Mouse (Mus musculus) mesoderm, embryonic 11.5 days (tissue): ENCODE results near the gene Mettl7a2.

Experiments used
- DNase-seq: peaks from one replicate; pipeline ENCODE4 v3.0.0-alpha.2; 2012; ENCODE audit warnings: low read depth, low spot score

Mettl7a2 gene

DNA sequence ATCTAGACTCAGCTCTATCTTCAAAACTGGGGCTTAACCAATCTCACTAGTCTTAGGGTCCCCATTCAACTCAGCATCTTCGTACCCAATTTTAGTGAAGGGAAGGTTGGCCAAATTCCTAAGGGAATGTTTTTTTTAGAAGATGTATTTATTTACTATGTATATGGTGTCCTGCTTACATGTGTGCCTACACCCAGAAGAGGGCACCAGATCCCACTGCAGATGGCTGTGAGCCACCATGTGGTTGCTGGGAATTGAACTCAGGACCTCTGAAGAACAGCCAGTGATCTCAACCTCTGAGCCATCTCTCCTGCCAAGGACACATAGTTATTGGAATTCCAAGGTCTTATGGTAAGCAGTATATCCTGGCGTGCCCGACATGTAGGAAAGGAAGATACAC, 42.6 kb downstream of the Mettl7a2 start:
- no peak for DNase-seq

DNA sequence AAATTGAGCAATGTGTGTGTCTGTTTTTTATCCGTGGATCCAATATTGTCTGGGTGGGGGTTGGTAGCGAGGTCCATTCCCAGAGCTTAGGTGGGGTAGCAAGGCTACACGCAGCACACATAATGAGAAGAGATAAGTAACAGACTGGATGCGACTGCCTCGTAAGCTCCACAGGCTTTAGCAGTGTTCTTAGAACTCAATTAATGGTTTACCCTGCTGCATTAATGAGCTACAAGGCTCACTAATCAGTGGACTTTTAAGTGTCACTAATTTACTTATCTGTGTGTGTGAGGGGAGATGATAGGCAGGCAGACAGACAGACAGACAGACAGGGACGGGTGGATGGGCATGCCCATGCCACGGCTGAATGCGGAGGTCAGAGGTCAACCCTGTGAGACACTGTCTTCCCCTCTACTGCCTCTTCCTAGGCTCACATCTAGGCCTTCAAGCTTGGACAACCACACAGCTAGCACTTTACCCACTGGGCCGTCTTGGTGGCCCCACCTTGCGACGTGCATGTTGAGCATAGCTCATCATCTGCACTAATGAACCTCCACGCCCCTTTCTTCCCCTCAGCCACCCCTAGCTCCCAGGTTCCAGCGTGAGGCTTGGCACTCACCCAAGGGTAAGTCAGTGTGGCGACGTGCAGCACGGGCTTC, 47.7 kb downstream of the Mettl7a2 start:
- DNase-seq: no peak

DNA sequence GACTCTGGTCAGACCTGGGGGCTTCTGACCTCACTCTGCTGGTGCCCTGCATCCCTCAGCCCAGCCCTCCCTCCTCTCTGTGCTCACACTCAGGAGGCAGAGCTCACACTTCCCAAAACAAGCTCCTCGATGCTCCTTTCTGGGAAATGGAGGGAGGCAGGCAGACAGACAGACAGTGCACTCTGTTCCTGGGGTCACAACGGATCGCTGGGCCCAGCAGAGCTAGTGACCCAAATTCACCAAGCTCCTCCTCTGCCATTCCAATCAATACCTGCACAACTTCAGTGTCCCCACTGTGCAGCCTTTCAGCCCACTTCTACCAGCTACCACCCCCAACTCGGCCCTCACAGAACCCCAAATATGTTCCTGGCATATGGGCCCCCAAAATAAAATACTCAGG, 48.8 kb downstream of the Mettl7a2 start:
- no peak for DNase-seq

DNA sequence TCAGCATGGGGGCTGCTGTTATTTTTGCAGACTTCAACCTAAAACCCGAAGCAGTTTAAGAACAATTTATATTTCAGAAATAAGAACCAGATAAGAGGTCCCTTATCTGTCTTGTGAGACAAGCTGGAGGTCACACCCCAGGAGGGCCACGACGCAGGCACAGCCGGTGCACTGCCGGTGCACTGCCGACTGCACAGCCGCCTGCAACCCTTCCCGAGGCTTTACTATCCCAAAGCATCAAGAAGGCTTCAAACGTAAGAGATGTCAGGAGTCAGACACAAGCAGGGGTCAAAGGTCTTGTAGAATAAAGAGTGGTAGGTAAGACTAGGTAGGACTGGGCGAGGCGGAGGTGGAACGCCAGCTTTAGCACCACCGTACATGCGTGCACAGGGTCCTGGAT, 49.3 kb downstream of the Mettl7a2 start:
- DNase-seq: no peak

DNA sequence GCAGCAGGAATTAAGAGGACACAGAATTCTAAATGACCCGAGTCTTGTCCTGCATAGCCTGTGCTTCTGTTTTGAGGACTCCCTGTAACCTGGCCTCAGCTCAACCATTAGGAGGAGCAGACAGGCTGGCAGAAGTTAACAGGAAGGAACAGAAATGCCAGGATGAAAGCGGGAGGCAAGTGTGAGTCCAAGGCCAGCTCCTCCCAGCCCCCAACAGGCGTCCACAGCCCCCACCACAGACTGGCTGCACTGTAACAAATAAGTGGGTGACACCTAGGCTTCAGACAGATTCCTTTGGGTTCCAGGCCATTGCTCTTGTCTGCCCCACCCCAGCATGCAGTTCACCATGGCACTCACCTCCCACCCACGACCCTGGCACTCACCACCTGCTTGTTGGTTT, 49.8 kb downstream of the Mettl7a2 start:
- no peak for DNase-seq

DNA sequence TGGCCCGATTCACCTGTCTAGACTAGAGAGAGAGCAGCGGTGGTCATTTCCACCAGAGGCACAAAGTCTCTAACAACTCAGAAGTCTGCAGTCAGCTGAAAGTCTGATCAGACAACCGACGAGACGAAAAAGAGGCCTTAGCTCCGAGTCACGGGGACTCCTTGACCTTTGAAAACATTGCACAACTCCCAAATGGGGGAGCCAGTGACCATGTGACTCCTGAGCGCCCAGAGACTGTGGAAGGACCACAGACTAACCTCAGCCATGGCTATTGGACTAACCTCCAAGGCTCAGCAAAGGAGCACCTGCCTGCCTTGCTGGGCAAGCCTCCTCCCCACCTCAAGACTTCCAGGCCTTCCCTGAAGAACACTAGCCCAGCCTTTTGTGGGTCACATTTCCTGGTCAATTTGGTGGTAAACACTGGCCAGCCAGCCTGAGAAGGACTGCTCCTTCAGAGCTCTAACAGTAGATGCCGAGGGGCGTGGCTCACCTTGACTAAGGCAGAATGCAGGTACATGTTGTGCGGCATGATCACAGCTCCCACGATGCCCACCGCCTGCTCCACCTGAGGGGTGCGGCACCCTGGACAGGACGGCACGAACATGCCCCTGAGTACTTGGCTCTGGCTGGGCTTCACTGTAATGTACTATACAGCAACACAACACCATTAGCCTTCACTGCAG, 50.5 kb downstream of the Mettl7a2 start:
- DNase-seq: no peak

DNA sequence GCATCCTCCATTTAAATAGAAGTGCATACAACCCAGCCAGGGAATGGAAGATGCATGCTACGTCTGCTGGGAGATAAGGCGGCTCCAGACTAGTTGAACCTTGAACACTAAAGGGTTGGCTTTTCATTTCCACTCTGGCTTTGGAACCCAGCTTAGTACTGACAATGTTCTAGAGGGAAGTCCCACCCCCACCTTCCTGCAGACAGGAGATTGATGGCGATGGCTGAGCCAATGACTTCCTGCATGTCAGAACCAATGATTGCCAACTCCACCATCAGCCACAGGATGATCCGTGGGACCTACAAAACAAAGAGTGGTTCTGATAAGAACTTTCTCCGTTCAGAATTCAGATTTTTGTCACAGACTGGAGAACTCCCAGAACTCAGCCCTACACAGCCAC, 53.1 kb downstream of the Mettl7a2 start:
- DNase-seq: no peak

DNA sequence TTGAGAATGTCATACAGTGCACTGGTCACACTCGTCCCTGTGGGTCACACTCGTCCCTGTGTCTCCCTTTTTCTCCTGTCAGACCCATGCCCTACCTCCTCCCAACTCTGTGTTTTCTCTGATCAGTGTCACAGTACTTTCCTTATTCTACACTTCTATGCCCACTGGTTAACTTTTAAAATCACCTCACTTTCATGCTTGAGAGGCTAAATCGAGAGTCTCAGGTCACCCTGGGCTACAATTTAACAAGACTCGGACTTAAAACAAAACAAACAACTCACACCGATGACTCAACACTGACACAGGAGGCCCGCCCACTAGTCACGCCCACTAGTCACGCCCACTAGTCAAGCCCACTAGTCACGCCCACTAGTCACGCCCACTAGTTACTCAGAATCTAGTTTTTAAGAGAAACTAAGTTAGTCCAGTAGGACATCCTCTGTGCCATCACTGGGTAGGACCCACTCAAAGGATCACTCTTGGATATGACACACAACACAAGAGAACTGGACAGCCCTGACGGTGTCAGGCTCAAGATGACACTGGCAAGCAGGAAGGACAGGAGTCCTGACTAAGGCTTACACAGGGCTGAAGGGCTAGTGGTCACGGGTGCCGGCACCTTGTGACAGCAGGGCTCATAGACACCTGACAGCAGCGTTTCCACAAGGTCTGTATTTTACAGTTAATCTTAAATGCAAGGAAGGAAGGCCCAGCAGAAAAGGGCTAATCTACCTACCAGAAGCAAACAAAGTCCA, 58.1 kb downstream of the Mettl7a2 start:
- no peak for DNase-seq
